Mouse (Mus musculus) MEL (cell line): ENCODE measurements at regions not wholly inside any gene's neighbourhood (a gene's known extent, or its start where the extent isn't known, plus 50 kb on each side); places are given as distances from the start of the nearest gene placed in this dataset.

Source experiments
- CTCF ChIP-seq, 3 experiments: IDR thresholded peaks in 2 of 3; conservative IDR thresholded peaks in 1 of 3; 2 replicates each; pipeline ENCODE4 v1.5.1; 2011 to 2012; ENCODE audit warnings: low read length in 3 of 3, low read depth in 2 of 3, mild to moderate bottlenecking in 2 of 3, improper control_type of control experiment in 1 of 3, inconsistent platforms in 1 of 3, mixed read lengths in 1 of 3, moderate library complexity in 1 of 3; ENCODE audit not compliant: control insufficient read depth in 1 of 3, insufficient read depth in 1 of 3, poor library complexity in 1 of 3, severe bottlenecking in 1 of 3
- EP300 ChIP-seq, 2 experiments: IDR thresholded peaks; 2 replicates each; pipeline ENCODE4 v1.6.1; 2011; ENCODE audit warnings: improper control_type of control experiment in 2 of 2, low read length in 2 of 2, low read depth in 1 of 2, mild to moderate bottlenecking in 1 of 2
- GATA1 ChIP-seq: IDR thresholded peaks from 2 replicates; pipeline ENCODE4 v1.6.1; 2011; ENCODE audit warnings: low read depth, low read length, improper control_type of control experiment
- JUND ChIP-seq: IDR thresholded peaks from 2 replicates; pipeline ENCODE4 v1.6.1; 2011; ENCODE audit warnings: low read depth, mild to moderate bottlenecking, improper control_type of control experiment, low read length
- MAX ChIP-seq: IDR thresholded peaks from 2 replicates; pipeline ENCODE4 v1.6.1; 2011; ENCODE audit warnings: low read length, improper control_type of control experiment
- MEF2A ChIP-seq: IDR thresholded peaks from 2 replicates; pipeline ENCODE4 v1.6.1; 2014; ENCODE audit warnings: low read depth, mild to moderate bottlenecking, inconsistent platforms, low read length, improper control_type of control experiment; ENCODE audit not compliant: poor library complexity, insufficient replicate concordance, severe bottlenecking; ENCODE audit errors: extremely low read depth
- NELFE ChIP-seq: IDR thresholded peaks from 2 replicates; pipeline ENCODE4 v1.6.1; 2011; ENCODE audit warnings: low read depth, low read length, improper control_type of control experiment
- POLR2A ChIP-seq, 2 experiments: IDR thresholded peaks; 2 replicates each; pipeline ENCODE4 v1.6.1; 2011 to 2012; ENCODE audit warnings: low read length in 2 of 2, mild to moderate bottlenecking in 2 of 2, control low read depth in 1 of 2, improper control_type of control experiment in 1 of 2, low read depth in 1 of 2, moderate library complexity in 1 of 2; ENCODE audit not compliant: control insufficient read depth in 1 of 2, insufficient read depth in 1 of 2, poor library complexity in 1 of 2
- POLR2AphosphoS2 ChIP-seq: IDR thresholded peaks from 2 replicates; pipeline ENCODE4 v1.6.1; 2011; ENCODE audit warnings: low read length, improper control_type of control experiment
- RCOR1 ChIP-seq: IDR thresholded peaks from 2 replicates; pipeline ENCODE4 v1.6.1; 2012; ENCODE audit warnings: low read depth, mild to moderate bottlenecking, inconsistent platforms, low read length, improper control_type of control experiment
- ZMIZ1 ChIP-seq: IDR thresholded peaks from 2 replicates; pipeline ENCODE4 v1.6.1; 2012; ENCODE audit warnings: low read depth, mild to moderate bottlenecking, inconsistent platforms, low read length, improper control_type of control experiment, moderate library complexity
- ZNF384 ChIP-seq: IDR thresholded peaks from 2 replicates; pipeline ENCODE4 v1.6.1; 2012; ENCODE audit warnings: low read depth, mild to moderate bottlenecking, inconsistent platforms, low read length, improper control_type of control experiment

DNA sequence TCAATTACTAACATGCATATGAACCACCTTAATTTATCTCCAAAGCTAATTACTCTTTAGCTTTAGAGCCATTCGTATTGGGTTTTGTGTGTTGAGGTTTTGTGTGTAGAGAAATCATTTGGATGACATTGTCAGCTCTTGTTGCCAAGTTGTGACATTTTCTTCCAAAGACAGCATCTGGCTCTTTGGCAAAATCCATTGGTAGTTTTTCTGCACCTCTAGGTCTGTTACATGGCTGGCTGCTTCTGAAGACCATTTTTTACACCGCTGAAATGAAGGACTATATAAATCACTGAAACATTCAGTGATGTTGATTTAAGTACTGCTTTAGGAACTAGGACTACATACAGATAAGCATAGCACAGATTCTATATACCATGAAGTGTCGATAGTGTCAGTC lies 2426.6 kb downstream of the Pcdh9 start:
- TF ChIP-seq ZMIZ1, result no peak
- no peak for TF ChIP-seq POLR2AphosphoS2
- no peak for TF ChIP-seq CTCF (IDR thresholded peaks at IDR 0.05 in 2 of 3, conservative IDR thresholded peaks at IDR 0.05 in 1 of 3; ENCODE audit: control insufficient read depth in 1 of 3, insufficient read depth in 1 of 3, low read depth in 2 of 3, low read length in 3 of 3, poor library complexity in 1 of 3, severe bottlenecking in 1 of 3)
- TF ChIP-seq EP300 (IDR thresholded peaks at IDR 0.05; ENCODE audit: low read depth in 1 of 2, low read length in 2 of 2), result no peak
- TF ChIP-seq JUND, result no peak
- no peak for TF ChIP-seq MAX
- no peak for TF ChIP-seq POLR2A (IDR thresholded peaks at IDR 0.05; ENCODE audit: control insufficient read depth in 1 of 2, insufficient read depth in 1 of 2, low read depth in 1 of 2, low read length in 2 of 2, poor library complexity in 1 of 2)
- no peak for TF ChIP-seq NELFE
- no peak for TF ChIP-seq MEF2A
- TF ChIP-seq ZNF384, result no peak
- no peak for TF ChIP-seq GATA1
- TF ChIP-seq RCOR1, result no peak
